Mouse (Mus musculus) lung, postnatal 0 days (tissue): ENCODE data around the gene Mob3b. TPM values are rescaled to one million over a fixed set of nuclear protein-coding genes. Genes with fewer than 3 reads are reported as not detected.
A peak's percentile ranks its signal among the peaks of the same experiment; 100 is the strongest.

ENCODE experiments used
- ATAC-seq: fragments of 200-750 bp; cut with Nextera tagmentation; 2 replicates; pipeline ENCODE4 v1.8.0; 2017; ENCODE audit warnings: moderate library complexity
- DNase-seq: peaks from one replicate; pipeline ENCODE4 v3.0.0-alpha.2; 2016; ENCODE audit warnings: low spot score
- H3K27ac ChIP-seq: fragments of 300-500 bp; sonication (generic); 2 replicates; pipeline ENCODE4 v1.5.1; 2014; ENCODE audit warnings: antibody characterized with exemption, mild to moderate bottlenecking, low read length, mixed read lengths
- H3K27me3 ChIP-seq: fragments of 300-500 bp; sonication (generic); replicated peaks from 2 replicates; pipeline ENCODE4 v1.6.1; 2014; ENCODE audit warnings: low read length, mixed read lengths; ENCODE audit not compliant: insufficient read depth
- H3K36me3 ChIP-seq: fragments of 300-500 bp; sonication (generic); 2 replicates; pipeline ENCODE4 v1.6.1; 2014; ENCODE audit warnings: low read length, mixed read lengths; ENCODE audit not compliant: insufficient read depth
- H3K4me1 ChIP-seq: fragments of 300-500 bp; sonication (generic); 2 replicates; pipeline ENCODE4 v1.6.1; 2014; ENCODE audit warnings: antibody characterized with exemption, low read depth, low read length, mixed read lengths; ENCODE audit not compliant: insufficient read depth
- H3K4me2 ChIP-seq: fragments of 300-500 bp; sonication (generic); replicated peaks from 2 replicates; pipeline ENCODE4 v1.6.1; 2014; ENCODE audit warnings: low read depth, mild to moderate bottlenecking, low read length, moderate library complexity, mixed read lengths
- H3K4me3 ChIP-seq: fragments of 300-500 bp; sonication (generic); 2 replicates; pipeline ENCODE4 v1.5.1; 2014; ENCODE audit warnings: low read depth, low read length
- H3K9ac ChIP-seq: fragments of 300-500 bp; sonication (generic); replicated peaks from 2 replicates; pipeline ENCODE4 v1.6.1; 2014; ENCODE audit warnings: low read depth, mild to moderate bottlenecking
- H3K9me3 ChIP-seq: fragments of 300-500 bp; sonication (generic); 2 replicates; pipeline ENCODE4 v1.6.1; 2016; ENCODE audit warnings: low read length, mixed read lengths
- CTCF ChIP-seq: IDR thresholded peaks from 2 replicates; pipeline ENCODE4 v1.5.1; 2016; ENCODE audit warnings: antibody characterized with exemption, mild to moderate bottlenecking
- EP300 ChIP-seq: IDR thresholded peaks from 2 replicates; pipeline ENCODE4 v1.6.1; 2016; ENCODE audit warnings: antibody characterized with exemption, mild to moderate bottlenecking, control low read depth
- WGBS: fragments of 180-500 bp; shearing (Covaris S2); extraction: QIAGEN DNeasy Blood & Tissue Kit; methylation state at CpG from one replicate; pipeline ENCODE4 v1.1.7; 2014; 5-methylcytosine and 5-hydroxymethylcytosine counted together
- polyA plus RNA-seq: library from polyadenylated mRNA; unstranded; fragments of >200 nt; fragmentation: Nextera tagmentation; extraction: Ambion mirVana; gene quantifications from 2 replicates; pipeline ENCODE4 v1.2.1, GENCODE M21; 2015

Mob3b gene
- polyA plus RNA-seq, 1 experiment from 2014 or later = 14.7 TPM

GRCm38 (mm10) chr4:35012401-35013307 is 144.6 kb downstream of the Mob3b start:
- WGBS = 13% methylated on average over 10 of the region's 10 CpGs
- ATAC-seq = peak; percentile 58

GRCm38 (mm10) chr4:35006541-35007260 is 150.6 kb downstream of the Mob3b start:
- Histone ChIP-seq H3K4me1 (no peaks in the 10 kb centered on the region; the same call in 1 of the 2 replicates), H3K27ac (no peak overlapping the region), H3K4me3 (no peak overlapping the region), H3K27me3 (no peaks in the 10 kb centered on the region), H3K9ac (no peak overlapping the region), H3K4me2 (peak overlapping the region; percentile 14; the same call in 1 of the 2 replicates), H3K36me3 (no peaks in the 10 kb centered on the region), H3K9me3 (no peaks in the 10 kb centered on the region)
- 21% methylated on average over 11 of the region's 11 CpGs for WGBS
- DNase-seq (peak; percentile 27), ATAC-seq (no peak)
- no peak for TF ChIP-seq CTCF
- no peak for TF ChIP-seq EP300

More at GRCm38 (mm10) chr4:35012401-35013307, 144.6 kb downstream of the Mob3b start:
- Histone ChIP-seq H3K27ac (no peak overlapping the region), H3K4me3 (no peak overlapping the region), H3K9me3 (no peaks in the 10 kb centered on the region), H3K9ac (no peak overlapping the region), H3K36me3 (no peaks in the 10 kb centered on the region), H3K27me3 (no peaks in the 10 kb centered on the region), H3K4me2 (no peak overlapping the region), H3K4me1 (peaks cover 6% of the 10 kb centered on the region; the same call in 1 of the 2 replicates)
- DNase-seq = peak; percentile 75
- peak; percentile 39; the same call in 1 of the 2 replicates for TF ChIP-seq EP300
- TF ChIP-seq CTCF = no peak

GRCm38 (mm10) chr4:35006056-35006455 is 151.2 kb downstream of the Mob3b start:
- H3K4me3 ChIP-seq = no peak overlapping the region
- no peaks in the 10 kb centered on the region for H3K36me3 ChIP-seq
- H3K27ac ChIP-seq = no peak overlapping the region
- no peak overlapping the region for H3K9ac ChIP-seq
- TF ChIP-seq EP300 (no peak), CTCF (no peak)
- WGBS = 59% methylated on average over 6 of the region's 6 CpGs
- H3K4me2 ChIP-seq = no peak overlapping the region
- no peak for ATAC-seq
- no peak for DNase-seq
- H3K27me3 ChIP-seq = no peaks in the 10 kb centered on the region
- H3K4me1 ChIP-seq = no peaks in the 10 kb centered on the region; the same call in 1 of the 2 replicates
- H3K9me3 ChIP-seq = no peaks in the 10 kb centered on the region

GRCm38 (mm10) chr4:35005068-35005769 is 152.1 kb downstream of the Mob3b start:
- no peak overlapping the region for H3K4me2 ChIP-seq
- no peak for TF ChIP-seq CTCF
- no peaks in the 10 kb centered on the region for H3K27me3 ChIP-seq
- WGBS = 59% methylated on average over 5 of the region's 5 CpGs
- H3K9me3 ChIP-seq = no peaks in the 10 kb centered on the region
- no peak overlapping the region for H3K27ac ChIP-seq
- H3K36me3 ChIP-seq = no peaks in the 10 kb centered on the region
- peak; percentile 57 for DNase-seq
- peak; percentile 44; the same call in 1 of the 2 replicates for ATAC-seq
- H3K4me3 ChIP-seq = no peak overlapping the region
- H3K9ac ChIP-seq = no peak overlapping the region
- no peaks in the 10 kb centered on the region; the same call in 1 of the 2 replicates for H3K4me1 ChIP-seq

- Histone ChIP-seq H3K27me3 (no peaks in the 10 kb centered on the region), H3K27ac (no peak overlapping the region), H3K9ac (no peak overlapping the region), H3K4me1 (no peaks in the 10 kb centered on the region; the same call in 1 of the 2 replicates), H3K4me3 (no peak overlapping the region), H3K9me3 (no peaks in the 10 kb centered on the region), H3K4me2 (no peak overlapping the region), H3K36me3 (no peaks in the 10 kb centered on the region)
- TF ChIP-seq EP300 = no peak
- no peak for TF ChIP-seq CTCF
- no peak for ATAC-seq
- 87% methylated on average over 8 of the region's 8 CpGs for WGBS
- DNase-seq = no peak
Measured at GRCm38 (mm10) chr4:35004473-35004872, 152.8 kb downstream of the Mob3b start.
